Mouse (Mus musculus): ENCODE data around the gene Hnrnpa3.
A peak's percentile ranks its signal among the peaks of the same experiment; 100 is the strongest.
"Not testable (repeated sequence)": the region's sequence is repeated elsewhere in the genome, so short reads cannot be mapped to it uniquely, and the experiment has no call there.

Hnrnpa3 gene

DNA sequence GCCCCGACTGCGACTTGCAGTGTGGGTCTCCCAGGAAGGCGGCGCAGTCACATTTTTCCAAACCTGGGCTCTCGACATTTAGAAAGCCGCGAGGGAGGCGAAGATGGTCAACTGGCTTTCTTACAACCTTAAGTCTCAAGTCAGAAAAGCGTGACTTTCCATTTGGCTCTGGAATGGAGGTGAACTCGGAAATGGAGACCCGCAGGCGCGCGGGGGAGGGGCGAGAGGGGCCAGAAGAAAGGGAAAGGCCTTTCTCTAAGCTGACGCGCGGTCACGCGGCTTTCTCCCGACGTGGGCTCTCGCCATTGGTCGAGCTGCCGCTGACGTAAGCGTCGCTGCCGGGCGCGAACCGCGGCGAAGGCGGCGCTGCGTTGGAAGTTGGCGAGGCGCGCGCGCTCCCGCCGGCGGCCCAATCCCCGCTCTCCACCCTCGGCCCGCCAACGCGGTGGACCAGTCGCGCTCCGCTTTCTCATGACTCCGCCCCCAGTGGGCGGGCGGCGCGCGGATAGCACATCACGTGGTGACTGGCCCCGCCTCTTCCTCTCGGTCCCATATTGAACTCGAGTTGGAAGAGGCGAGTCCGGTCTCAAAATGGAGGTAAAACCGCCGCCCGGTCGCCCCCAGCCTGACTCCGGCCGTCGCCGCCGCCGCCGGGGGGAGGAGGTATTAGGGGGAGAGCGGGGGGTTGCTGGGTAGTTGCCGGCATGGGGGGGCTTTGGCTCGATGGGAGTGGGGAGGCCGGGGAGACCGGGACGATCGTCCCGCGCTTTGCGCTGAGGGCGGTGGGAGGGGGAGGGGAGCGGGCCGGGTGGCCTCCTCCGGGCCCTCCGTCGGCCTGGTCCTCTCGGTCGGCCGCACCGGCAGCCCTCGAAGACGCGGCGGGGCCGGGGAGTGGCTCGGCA, at the start of gene Hnrnpa3:
Gene Hnrnpa3, plus strand, starts transcription at position 535 of the 902 bp plus-strand sequence.
- peak; percentile 99 for DNase-seq

DNA sequence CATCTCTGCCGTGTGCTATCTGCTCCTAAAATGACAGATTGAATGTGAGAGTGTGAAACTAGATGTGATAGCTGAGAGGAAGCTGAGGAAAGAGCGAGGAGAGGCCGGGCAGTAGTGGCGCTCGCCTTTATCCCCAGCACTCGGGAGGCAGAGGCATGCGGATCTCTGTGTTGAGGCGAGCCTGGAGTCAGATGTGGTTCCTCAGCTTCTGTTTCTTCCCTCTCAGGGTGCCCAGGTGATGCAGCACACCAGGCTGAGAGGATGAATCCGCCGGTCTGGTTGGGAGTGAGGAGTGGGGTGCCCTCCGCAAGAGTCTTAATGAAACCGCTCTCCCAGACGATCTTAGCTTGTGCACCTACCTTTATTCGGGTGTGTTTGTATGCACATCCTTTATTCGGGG, 49.1 kb upstream of the Hnrnpa3 start:
- no peak for DNase-seq

DNA sequence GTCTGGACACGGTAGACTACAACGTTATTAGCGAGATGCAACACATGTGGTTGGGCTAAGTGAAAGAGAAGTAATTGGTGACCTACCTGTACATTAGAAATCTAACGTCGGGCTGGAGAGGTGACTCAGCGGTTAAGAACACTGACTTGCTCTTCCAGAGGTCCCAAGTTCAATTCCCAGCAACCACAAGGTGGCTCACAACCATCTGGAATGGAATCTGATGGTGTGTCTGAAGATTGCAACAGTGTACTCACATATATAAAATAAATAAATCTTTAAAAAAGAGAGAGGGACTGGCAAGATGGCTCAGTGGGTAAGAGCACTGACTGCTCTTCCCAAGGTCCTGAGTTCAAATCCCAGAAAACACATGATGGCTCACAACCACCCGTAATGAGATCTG, 48.5 kb upstream of the Hnrnpa3 start:
- peak in 1 of 2 experiments; percentile 25 for DNase-seq

DNA sequence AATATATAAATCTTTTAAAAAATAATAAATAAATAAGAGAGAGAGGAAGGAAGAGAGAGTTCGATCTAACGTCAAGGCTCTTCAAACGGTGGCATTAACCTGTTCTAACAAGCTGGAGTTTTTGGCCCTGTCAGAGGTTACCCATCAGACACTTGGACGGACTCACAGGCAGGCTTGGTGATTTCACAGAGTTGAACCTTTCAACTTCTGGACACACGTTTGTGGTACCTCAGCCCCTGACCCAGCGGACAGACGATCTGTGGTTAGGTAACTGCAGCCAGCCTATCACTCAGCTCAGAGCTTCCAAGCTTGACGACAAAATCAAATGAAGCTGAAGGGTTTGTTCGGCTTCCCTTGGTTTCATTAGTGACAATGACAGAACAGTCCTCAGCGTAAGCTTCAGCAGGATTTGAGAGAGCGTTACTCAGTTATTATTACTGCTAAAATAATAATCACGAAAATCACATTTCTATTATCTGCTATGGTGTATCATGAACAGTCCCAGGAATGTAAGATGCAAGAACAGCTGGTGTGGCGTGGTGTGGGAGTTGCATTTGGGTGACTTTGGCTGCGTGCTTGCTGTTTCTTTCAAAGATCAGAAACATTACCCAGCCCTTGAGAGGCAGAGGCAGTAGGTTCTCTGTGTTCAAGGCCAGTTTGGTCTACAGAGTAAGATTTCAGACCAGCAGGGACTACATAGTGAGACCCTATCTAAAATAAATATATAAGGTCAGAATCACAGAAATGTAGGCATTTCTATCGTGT, 47.8 kb upstream of the Hnrnpa3 start:
- DNase-seq: peak in 1 of 2 experiments; percentile 30

- no peak for DNase-seq
Measured at GRCm38 (mm10) chr2:75612006-75612405, 47.1 kb upstream of the Hnrnpa3 start.

GRCm38 (mm10) chr2:75612981-75613567, 46.0 kb upstream of the Hnrnpa3 start:
- peak; percentile 70 to 78 for DNase-seq

DNA sequence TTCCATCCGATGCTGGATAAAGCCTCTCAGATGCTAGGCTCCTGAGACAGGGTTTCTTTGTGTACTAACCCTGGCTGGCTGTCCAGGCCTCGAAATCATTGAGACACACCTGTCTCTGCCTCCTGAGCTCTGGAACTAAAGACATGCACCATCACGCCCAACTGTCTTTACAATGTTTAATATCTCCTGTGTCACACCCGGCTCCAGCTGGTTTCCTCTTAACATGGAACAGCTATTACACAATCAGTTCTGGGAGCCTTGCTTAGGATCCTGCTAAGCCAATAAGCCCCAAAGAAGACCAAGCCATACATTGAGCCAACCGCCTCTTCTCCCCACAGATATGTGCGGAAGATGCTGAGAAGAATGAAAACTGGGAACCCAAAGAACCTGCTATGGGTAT, 44.5 kb upstream of the Hnrnpa3 start:
- DNase-seq: no peak

DNA sequence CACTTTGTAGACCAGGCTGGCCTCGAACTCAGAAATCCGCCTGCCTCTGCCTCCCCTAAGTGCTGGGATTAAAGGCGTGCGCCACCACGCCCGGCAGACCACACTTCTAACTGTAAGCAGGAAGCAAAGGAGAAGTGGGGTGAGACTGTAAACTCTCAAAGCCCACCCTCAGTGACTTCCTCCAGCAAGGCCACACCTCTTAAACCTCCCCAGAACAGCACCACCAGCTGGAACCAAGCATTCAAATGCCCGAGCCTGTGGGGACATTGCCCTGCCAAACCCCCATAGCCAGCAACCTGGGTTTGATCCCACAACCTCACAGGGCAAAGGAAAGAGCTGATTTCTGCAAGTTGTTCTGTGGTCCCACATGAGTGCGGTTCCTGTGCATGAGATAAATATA, 42.1 kb upstream of the Hnrnpa3 start:
- DNase-seq: no peak

GRCm38 (mm10) chr2:75618712-75619111, 40.3 kb upstream of the Hnrnpa3 start:
- peak; percentile 64 to 76 for DNase-seq

- no peak for DNase-seq
Measured at GRCm38 (mm10) chr2:75621873-75622654, 37.0 kb upstream of the Hnrnpa3 start.

- DNase-seq: no peak
Measured at GRCm38 (mm10) chr2:75625086-75625485, 34.0 kb upstream of the Hnrnpa3 start.

DNA sequence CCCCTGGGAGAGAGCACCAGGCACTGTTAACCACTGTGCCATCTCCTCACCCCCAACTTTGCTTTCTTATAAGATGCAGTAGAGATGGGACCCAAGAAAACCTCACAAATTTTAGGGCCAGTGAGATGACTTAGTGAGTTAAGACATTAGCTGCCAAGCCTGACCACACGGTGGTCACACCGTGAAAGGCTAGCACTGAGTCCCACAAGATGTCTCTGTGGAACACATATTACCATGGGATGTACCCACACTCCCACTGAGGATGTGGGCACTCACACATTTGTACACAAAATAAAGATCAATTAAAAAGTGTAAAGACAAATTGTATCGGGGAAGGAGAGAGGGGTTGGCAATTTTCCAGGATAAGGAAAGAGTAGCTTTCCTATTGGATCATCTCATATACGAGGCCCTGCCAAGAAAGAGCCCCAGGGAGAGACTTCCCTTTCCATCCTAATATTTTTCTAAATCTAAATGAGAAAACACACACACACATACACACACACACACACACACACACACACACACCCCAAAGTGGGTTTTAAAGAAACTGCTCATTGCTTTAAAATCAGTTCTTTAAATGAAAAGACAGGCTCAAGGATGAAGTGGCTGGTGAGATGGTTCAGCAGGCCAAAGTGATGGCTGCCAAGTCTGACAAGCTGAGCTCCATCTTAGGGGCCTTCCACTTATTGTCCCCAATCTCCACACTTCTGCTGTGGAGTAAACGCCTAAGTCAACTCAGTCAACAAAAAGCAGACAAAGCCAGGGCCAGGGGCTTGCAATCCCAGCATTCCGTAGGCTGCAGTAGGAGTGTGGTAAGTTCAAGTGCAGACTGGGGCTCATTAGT, 32.2 kb upstream of the Hnrnpa3 start:
- no peak for DNase-seq

DNA sequence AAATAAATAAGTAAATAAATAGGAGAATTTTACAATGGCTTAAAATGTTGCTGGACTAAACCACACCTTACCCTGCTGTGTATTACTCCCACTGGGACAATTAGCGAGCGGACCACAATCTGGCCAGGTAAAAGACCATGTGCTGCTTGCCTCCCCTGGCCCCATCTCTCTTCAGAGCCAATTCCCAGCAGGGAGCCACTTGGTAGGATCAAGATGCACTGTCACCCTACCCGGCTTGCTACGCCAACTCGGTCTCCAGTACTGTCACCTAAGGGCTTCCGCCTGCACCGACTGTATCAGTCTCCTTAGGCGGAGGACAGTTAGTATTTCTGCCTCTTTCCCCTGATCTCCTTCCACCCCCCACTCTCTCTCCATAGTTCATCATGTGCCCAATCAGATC, 30.6 kb upstream of the Hnrnpa3 start:
- DNase-seq: no peak

DNA sequence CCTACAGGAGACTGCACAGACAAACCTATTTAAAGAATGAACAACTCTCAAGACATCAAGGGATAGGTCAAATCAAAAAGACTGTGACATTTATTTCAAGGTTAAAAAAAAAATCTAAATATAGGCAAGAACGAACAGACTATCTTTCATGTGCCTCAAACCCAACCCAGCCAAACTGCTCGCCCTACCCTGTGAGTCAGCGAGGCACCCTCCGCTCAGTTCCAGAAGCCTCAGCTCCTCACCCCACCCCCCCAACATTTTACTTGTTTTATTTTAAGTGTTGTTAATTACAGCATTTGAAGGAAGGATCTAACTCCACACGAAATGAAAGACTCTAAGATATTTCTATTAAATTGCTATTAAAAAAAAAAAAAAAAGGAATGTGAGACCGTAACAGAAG, 27.6 kb upstream of the Hnrnpa3 start:
- no peak for DNase-seq

DNA sequence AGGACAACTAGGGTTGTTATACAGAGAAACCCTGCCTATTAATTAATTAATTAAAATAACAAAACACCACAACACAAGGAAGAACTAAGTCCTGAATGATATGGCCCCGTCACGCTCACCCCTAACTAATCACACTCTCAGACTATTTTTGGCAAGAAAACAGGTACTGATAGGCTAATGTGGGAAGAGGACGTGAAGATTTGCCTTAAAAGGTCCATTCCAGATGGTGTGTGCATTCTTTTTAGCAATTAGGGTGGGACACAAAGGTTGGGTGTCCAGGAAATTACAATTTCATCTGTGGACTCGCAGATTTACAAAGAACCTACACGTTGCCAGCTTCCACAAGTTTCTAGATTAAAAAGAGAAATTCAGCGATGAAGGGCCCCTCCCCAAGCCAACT, 27.0 kb upstream of the Hnrnpa3 start:
- no peak for DNase-seq

DNA sequence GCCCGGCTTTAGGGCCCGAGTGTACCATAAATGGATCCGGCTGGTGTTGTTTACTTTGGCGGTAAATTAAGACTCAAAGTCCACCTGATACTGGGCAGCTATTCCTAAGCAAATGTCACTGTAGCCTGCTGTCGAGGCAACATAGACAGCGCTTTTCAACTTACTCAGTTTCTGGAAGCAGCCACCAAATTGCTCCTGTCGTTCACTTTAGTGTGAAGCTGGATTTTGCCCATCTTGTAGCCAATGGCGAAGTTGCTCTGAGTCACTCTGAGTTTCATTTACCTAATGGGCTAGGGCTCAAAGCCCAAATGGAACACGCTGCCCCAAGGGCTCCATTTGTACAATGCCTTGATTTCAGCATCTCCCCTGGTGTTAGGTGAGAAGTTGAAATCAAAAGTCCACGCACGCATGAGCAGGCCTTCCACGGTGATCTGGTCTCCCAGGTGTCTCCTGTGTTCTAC, 26.3 kb upstream of the Hnrnpa3 start:
- DNase-seq: no peak

- peak in 1 of 2 experiments; percentile 47 for DNase-seq
Measured at GRCm38 (mm10) chr2:75633381-75633780, 25.7 kb upstream of the Hnrnpa3 start.

DNA sequence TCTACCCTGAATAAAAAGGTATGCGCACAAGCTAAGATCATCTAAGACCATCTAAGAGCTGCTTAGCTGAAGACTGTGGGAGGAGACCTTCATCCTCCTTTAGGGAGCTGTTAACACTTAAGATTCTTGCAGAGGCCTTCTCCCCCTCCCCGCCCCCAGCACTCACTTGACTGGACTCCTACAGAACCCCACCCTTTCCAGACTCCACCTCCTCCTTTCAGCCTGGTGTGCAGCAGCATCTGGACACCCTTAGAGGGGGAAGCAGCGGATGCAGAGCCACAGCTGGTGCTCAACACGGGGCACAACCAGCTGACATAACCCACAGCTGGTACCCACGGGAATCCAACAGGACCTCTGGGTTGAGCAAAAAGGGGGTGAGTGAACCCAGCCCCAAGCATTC, 25.3 kb upstream of the Hnrnpa3 start:
- DNase-seq: peak; percentile 43 to 61

GRCm38 (mm10) chr2:75634431-75634830, 24.6 kb upstream of the Hnrnpa3 start:
- DNase-seq: not testable (repeated sequence)

DNA sequence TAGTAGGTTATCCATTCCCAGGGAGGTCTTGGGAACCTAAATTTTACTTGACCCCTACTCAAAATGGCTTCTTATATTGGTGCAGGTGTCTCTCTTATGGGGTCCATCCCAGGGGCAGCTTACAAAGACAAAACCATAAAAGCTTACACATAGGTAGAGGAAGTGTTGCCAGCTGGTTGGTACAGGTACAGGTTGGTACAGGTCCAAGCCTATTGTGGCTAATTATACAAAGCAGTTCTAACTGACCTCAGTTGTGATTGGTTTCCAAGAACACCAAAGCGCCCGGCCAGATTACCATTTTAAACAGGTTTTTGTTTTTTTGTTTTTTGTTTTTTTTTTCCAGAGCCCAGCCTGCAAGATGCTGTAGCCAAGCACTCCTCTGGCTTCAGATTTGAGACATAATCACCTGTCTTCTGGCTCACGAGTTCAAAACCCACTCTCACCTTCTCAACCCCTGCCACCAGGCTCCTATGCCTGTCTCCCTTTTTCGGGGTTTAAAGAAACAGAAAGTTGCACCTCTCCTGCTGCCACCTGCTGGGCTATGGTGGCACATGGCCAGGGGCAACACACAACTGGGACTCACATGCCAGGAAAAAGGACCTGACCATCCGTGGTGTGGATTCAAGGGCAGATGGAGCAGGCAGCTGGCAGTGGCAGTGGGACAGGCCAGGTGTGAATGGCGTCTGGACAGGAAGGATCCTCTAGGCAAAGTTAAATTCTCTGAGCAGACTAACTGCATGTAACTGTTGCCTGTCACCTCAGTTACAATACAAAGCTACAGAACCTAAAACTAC, 22.6 kb upstream of the Hnrnpa3 start:
- DNase-seq: peak; percentile 59 to 74

GRCm38 (mm10) chr2:75637055-75637304, 22.1 kb upstream of the Hnrnpa3 start:
- not testable (repeated sequence) for DNase-seq
